Mouse (Mus musculus) heart, adult 2 months (tissue): ENCODE measurements around the gene Parvg.

Experiments used
- CTCF ChIP-seq: fragments of 200-600 bp; IDR thresholded peaks from 2 replicates; pipeline ENCODE4 v1.8.1; 2022; ENCODE audit warnings: antibody characterized with exemption, mild to moderate bottlenecking, moderate library complexity
- EP300 ChIP-seq: fragments of 200-500 bp; IDR thresholded peaks from 2 replicates; pipeline ENCODE4 v1.6.1; 2011; ENCODE audit warnings: low read depth, low read length, control low read depth; ENCODE audit not compliant: insufficient read depth
- POLR2A ChIP-seq: fragments of 200-500 bp; IDR thresholded peaks from 2 replicates; pipeline ENCODE4 v1.6.1; 2011; ENCODE audit warnings: mild to moderate bottlenecking, low read depth, low read length, control low read depth; ENCODE audit not compliant: insufficient read depth

DNA sequence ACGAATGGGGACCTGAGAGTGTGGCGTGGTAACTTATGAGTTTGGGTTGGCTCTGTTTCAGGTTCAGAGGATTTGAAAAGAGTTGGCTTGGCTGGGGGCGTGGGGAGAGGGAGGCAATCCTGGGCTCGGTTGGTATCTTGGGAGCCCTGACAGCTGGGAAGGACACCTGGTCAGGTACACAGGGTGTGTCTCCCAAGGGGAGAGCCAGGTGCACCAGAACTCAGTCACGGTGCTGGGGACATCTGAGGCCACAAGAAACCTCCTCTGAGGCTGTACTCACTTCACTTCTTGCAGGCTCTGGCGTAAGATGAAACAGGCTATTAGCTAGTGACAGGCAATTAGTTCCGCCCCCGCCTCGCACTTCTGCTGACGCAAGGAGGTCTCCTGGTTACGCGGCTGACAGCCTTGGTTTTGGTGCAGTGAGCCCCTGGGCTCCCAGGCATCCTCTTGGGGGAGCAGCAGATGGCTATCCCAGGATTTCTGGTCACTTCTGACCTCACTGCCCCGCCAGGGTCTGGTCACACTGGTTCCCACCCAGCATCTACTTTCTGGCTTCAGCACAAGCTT is 24.9 kb upstream of the Parvg start:
- TF ChIP-seq POLR2A, result no peak
- no peak for TF ChIP-seq CTCF
- no peak for TF ChIP-seq EP300
